In the genomic region with DNA sequence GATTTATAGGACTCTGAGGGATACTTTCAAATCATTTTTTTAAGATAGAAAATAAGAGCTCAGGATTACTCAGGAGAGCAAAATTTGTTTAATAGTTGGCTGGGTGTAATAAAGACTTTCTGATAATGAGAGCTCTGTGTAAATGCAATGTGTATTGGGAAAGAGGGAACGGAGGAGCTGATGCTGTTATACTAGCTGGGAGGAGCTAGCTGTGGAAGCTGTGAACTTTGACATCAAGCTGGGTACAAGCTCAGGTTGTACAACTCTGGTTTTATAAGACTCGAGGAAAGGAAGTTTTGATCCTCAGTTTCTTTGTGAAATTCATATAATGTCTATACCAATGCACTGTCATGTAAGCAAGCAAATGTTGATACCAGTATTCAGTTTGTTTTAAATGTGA, we compare ENCODE assay signal across 31 mouse cellular contexts. TPM values are rescaled to one million over a fixed set of nuclear protein-coding genes. Genes with fewer than 3 reads are reported as not detected.
"Had no signal": no experiment of that assay in that cellular context is flagged by ENCODE, and none has a peak within 500 bp of the region (broad histone marks: within the 10 kb centered on the region; RNA-seq: fewer than 3 reads in every experiment).

No protein-coding gene starts in this region.

- H3K9ac ChIP-seq: embryonic facial prominence, embryonic 12.5 days; embryonic facial prominence, embryonic 13.5 days; embryonic facial prominence, embryonic 15.5 days; forebrain, embryonic 12.5 days; forebrain, embryonic 13.5 days; forebrain, embryonic 15.5 days; forebrain, postnatal 0 days had no signal

- H3K4me1 ChIP-seq: embryonic facial prominence, embryonic 10.5 days; embryonic facial prominence, embryonic 12.5 days; embryonic facial prominence, embryonic 13.5 days; embryonic facial prominence, embryonic 15.5 days; forebrain, embryonic 10.5 days; forebrain, embryonic 12.5 days; forebrain, embryonic 13.5 days; forebrain, embryonic 15.5 days had no signal

- H3K4me3 ChIP-seq: embryonic facial prominence, embryonic 10.5 days; embryonic facial prominence, embryonic 12.5 days; embryonic facial prominence, embryonic 13.5 days; embryonic facial prominence, embryonic 15.5 days; erythroblast, embryonic 14.5 days; forebrain, embryonic 10.5 days; forebrain, embryonic 12.5 days; forebrain, embryonic 13.5 days; forebrain, embryonic 15.5 days; gastrocnemius, adult 2 months had no signal

- H3K27ac ChIP-seq: embryonic facial prominence, embryonic 10.5 days; embryonic facial prominence, embryonic 12.5 days; embryonic facial prominence, embryonic 13.5 days; embryonic facial prominence, embryonic 15.5 days; forebrain, embryonic 10.5 days; forebrain, embryonic 12.5 days; forebrain, embryonic 13.5 days; forebrain, embryonic 15.5 days; gastrocnemius, adult 2 months had no signal

- DNase-seq: cerebellum, adult 2 months; cerebellum, adult 8-10 months; cerebellum, adult 9-10 months; cerebellum, adult 9-11 months; cerebellum, postnatal 10 days; cerebellum, postnatal 14 days; cerebellum, postnatal 25 days; cerebellum, postnatal 36 days; embryo, embryonic 11 days; forebrain, postnatal 0 days; gastrocnemius, adult 2 months; gastrocnemius, postnatal 10 days; gastrocnemius, postnatal 14 days; gastrocnemius, postnatal 25 days; gastrocnemius, postnatal 36 days; heart, adult 18-20 months had no signal

- H3K36me3 ChIP-seq: embryonic facial prominence, embryonic 10.5 days; embryonic facial prominence, embryonic 12.5 days; embryonic facial prominence, embryonic 13.5 days; embryonic facial prominence, embryonic 15.5 days; forebrain, embryonic 10.5 days; forebrain, embryonic 12.5 days; forebrain, embryonic 15.5 days had no signal

- H3K4me2 ChIP-seq: embryonic facial prominence, embryonic 12.5 days; embryonic facial prominence, embryonic 13.5 days; embryonic facial prominence, embryonic 15.5 days; forebrain, embryonic 12.5 days; forebrain, embryonic 13.5 days; forebrain, embryonic 15.5 days had no signal

- H3K27me3 ChIP-seq: embryonic facial prominence, embryonic 12.5 days; embryonic facial prominence, embryonic 13.5 days; embryonic facial prominence, embryonic 15.5 days; forebrain, embryonic 12.5 days; forebrain, embryonic 13.5 days; forebrain, embryonic 15.5 days had no signal

- H3K9me3 ChIP-seq: embryonic facial prominence, embryonic 10.5 days; embryonic facial prominence, embryonic 12.5 days; embryonic facial prominence, embryonic 13.5 days; embryonic facial prominence, embryonic 15.5 days; forebrain, embryonic 10.5 days; forebrain, embryonic 12.5 days; forebrain, embryonic 13.5 days; forebrain, embryonic 15.5 days had no signal

- ATAC-seq: forebrain, embryonic 13.5 days; forebrain, embryonic 14.5 days; forebrain, embryonic 15.5 days; forebrain, embryonic 16.5 days; forebrain, postnatal 0 days had no signal

RNA-seq across cellular contexts. Expression of a gene that starts 20.9 kb away (rescaled TPM):
- total RNA-seq: common myeloid progenitor, adult 5-6 weeks; gastrocnemius, adult 18-20 months; gastrocnemius, adult 2 months; gastrocnemius, adult 8-10 months; gastrocnemius, postnatal 25 days; gastrocnemius, postnatal 36 days; granulocyte monocyte progenitor cell, adult 5-6 weeks had no signal
- polyA plus RNA-seq: forebrain, embryonic 10.5 days had no signal
